Mouse (Mus musculus) heart, postnatal 14 days (tissue): ENCODE measurements around the gene Srsf2. TPM values are rescaled to one million over a fixed set of nuclear protein-coding genes. Genes with fewer than 3 reads are reported as not detected.
"Not testable (repeated sequence)": the region's sequence is repeated elsewhere in the genome, so short reads cannot be mapped to it uniquely, and the experiment has no call there.

ENCODE experiments used
- DNase-seq, 2 experiments: peaks; one replicate each; pipeline ENCODE4 v3.0.0; 2021 to 2022
- intact Hi-C: fragments of 180-260 bp; cut with DNase I; formaldehyde crosslinking; loops from one replicate; pipeline ENCODE4 v1.15.1; 2025
- total RNA-seq, 2 experiments: library from RNA; stranded (reverse); gene quantifications; 2 replicates each; pipeline ENCODE4 v1.2.3; 2021

Gene Srsf2
- total RNA-seq, 2 experiments from 2014 or later = 125 to 133 TPM

GRCm38 (mm10) chr11:116837441-116837840, 15.5 kb downstream of the Srsf2 start:
- intact Hi-C loops = no loop called here
- no peak for DNase-seq

GRCm38 (mm10) chr11:116836283-116836682, 16.6 kb downstream of the Srsf2 start:
- intact Hi-C loops = no loop called here
- DNase-seq = no peak

- no peak for DNase-seq
- intact Hi-C loops = no loop called here
Measured at GRCm38 (mm10) chr11:116834954-116835353, 17.9 kb downstream of the Srsf2 start.

- intact Hi-C loops = no loop called here
- DNase-seq = no peak
Measured at GRCm38 (mm10) chr11:116832172-116832685, 20.7 kb downstream of the Srsf2 start.

- peak; percentile 93 to 94 for DNase-seq
- intact Hi-C loops = loop anchor here (2.0 kb wide), 1 partner anchor 15 kb away; the partner anchor contains the start of genes Jmjd6 and Mettl23
Measured at GRCm38 (mm10) chr11:116827534-116828165, 25.2 kb downstream of the Srsf2 start, which contains the start of gene Mxra7. Gene Mxra7 (minus strand): TSS chr11:116828046.

GRCm38 (mm10) chr11:116826550-116827504, 26.1 kb downstream of the Srsf2 start:
- DNase-seq = no peak
- intact Hi-C loops = no loop called here

GRCm38 (mm10) chr11:116825230-116825629, 27.7 kb downstream of the Srsf2 start:
- intact Hi-C loops = no loop called here
- DNase-seq = no peak

- DNase-seq, intact Hi-C loops: not testable (repeated sequence)
Measured at GRCm38 (mm10) chr11:116823885-116824284, 29.0 kb downstream of the Srsf2 start.

GRCm38 (mm10) chr11:116823255-116823654, 29.6 kb downstream of the Srsf2 start:
- intact Hi-C loops = no loop called here
- no peak for DNase-seq

GRCm38 (mm10) chr11:116822626-116823025, 30.3 kb downstream of the Srsf2 start:
- intact Hi-C loops = no loop called here
- DNase-seq = no peak

- no peak for DNase-seq
- intact Hi-C loops = no loop called here
Measured at GRCm38 (mm10) chr11:116822215-116822614, 30.7 kb downstream of the Srsf2 start.

- intact Hi-C loops = no loop called here
- no peak for DNase-seq
Measured at GRCm38 (mm10) chr11:116821057-116821940, 31.6 kb downstream of the Srsf2 start.

- intact Hi-C loops = no loop called here
Measured at GRCm38 (mm10) chr11:116819932-116820593, 32.8 kb downstream of the Srsf2 start.

GRCm38 (mm10) chr11:116818722-116819121, 34.2 kb downstream of the Srsf2 start:
- intact Hi-C loops = no loop called here

More at GRCm38 (mm10) chr11:116819932-116820593, 32.8 kb downstream of the Srsf2 start:
- peak in 1 of 2 experiments; percentile 60 for DNase-seq

GRCm38 (mm10) chr11:116817567-116817966, 35.3 kb downstream of the Srsf2 start:
- intact Hi-C loops = no loop called here
- no peak for DNase-seq

More at GRCm38 (mm10) chr11:116818722-116819121, 34.2 kb downstream of the Srsf2 start:
- no peak for DNase-seq

GRCm38 (mm10) chr11:116816769-116817168, 36.1 kb downstream of the Srsf2 start:
- intact Hi-C loops = no loop called here
- DNase-seq = peak in 1 of 2 experiments; percentile 55

GRCm38 (mm10) chr11:116814884-116815415, 37.9 kb downstream of the Srsf2 start:
- intact Hi-C loops = no loop called here
- peak in 1 of 2 experiments; percentile 44 for DNase-seq

GRCm38 (mm10) chr11:116814076-116814883, 38.6 kb downstream of the Srsf2 start:
- intact Hi-C loops = no loop called here
- peak; percentile 78 to 80 for DNase-seq
